Mouse (Mus musculus) lung, postnatal 36 days (tissue): ENCODE results near the gene Nrbp1.
"Not testable (repeated sequence)": the region's sequence is repeated elsewhere in the genome, so short reads cannot be mapped to it uniquely, and the experiment has no call there.

Source experiments
- DNase-seq: peaks from one replicate; pipeline ENCODE4 v3.0.0; 2022; ENCODE audit warnings: mixed read lengths

The Nrbp1 gene

DNA sequence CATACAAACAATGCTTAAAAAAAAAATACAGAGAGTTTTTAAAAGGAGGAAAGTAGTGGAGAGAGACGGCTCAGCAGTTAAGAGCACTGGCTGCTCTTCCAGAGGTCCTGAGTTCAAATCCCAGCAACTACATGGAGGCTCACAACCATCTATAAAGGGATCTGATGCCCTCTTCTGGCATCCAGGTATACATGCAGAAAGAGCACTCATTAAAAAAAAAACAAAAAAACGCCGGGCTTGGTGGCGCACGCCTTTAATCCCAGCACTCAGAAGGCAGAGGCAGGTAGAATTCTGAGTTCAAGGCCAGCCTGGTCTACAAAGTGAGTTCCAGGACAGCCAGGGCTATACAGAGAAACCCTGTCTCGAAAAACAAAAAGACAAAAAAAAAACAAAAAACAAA lies 24.1 kb upstream of the Nrbp1 start:
- DNase-seq: not testable (repeated sequence)

DNA sequence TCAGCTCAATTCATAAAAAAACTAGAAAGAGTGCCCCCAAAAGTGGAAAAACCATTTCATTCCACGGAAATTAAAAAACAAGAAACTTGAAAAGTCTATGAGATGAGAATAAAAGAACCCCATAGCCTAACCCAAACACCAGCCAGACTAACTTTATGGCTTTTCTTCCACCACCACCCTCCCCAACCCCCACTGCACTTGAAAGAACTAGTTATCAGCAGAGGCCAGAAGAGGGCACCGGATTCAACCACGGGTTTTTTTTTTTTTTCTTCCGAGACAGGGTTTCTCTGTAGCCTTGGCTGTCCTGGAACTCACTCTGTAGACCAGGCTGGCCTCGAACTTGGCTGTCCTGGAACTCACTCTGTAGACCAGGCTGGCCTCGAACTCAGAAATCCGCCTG lies 22.4 kb upstream of the Nrbp1 start:
- DNase-seq: peak; percentile 40

DNA sequence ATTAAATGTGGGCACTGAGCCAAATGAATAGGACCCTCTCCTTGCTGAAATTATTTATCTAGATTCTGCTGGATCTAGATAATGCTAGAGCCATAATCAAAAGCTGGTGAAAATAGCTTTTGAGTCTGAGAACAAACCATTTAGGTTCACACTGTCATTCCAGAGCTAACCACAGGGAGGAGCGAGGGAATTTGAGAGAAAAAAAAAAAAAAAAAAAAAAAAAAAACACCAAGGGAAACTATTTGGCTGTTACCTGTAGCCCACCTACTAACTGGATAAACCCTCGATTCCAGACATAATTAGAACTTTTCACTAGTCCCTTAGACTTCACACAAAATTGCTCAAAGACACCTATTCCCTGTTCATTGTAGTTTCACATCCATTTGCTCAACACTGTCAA lies 21.6 kb upstream of the Nrbp1 start:
- DNase-seq: peak; percentile 35

DNA sequence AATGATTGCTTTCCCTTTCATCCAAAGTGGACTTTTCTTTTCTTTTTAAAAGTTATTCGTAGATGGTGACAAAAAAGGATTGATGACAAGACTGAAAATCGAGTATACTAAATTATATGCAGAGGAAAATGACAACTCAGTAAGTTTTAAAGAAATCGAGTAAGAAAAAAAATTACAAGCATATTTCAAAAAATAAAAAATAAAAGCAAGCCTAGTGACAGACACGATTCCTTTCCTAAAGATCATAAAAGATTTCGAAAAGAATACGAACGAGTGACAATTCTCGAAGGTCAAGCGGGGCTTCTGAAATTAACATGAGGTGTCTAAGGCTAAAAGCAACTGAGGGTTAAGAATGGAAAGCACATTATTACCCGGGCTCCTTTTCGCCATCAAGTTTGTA lies 21.2 kb upstream of the Nrbp1 start:
- DNase-seq: no peak

DNA sequence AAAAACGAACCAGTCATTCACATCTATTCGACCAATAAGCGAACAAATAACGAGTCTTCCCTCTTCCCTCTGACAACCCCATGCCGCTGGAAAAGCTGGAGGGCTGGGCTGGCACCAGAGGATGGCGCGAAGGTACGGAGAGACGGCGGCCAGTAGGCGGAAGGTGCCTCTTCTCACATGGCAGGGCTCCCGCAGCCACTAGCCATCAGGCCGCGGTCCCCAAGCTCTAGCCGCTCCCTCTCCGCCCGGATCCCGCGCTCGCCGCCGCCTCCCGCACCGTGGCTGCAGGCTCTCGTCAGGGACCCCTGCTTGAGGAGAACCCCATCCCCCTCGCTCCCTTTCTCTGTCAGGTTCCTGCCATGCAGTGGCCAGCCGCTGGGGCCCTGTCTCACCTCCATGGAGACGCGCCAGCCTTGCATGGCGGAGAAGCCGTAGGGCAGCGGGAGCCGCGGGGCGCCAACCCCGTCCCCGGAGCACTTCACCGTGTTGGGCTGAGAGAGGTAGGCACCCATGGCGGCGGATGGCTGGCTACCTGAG lies 20.7 kb upstream of the Nrbp1 start:
- DNase-seq: peak; percentile 32

DNA sequence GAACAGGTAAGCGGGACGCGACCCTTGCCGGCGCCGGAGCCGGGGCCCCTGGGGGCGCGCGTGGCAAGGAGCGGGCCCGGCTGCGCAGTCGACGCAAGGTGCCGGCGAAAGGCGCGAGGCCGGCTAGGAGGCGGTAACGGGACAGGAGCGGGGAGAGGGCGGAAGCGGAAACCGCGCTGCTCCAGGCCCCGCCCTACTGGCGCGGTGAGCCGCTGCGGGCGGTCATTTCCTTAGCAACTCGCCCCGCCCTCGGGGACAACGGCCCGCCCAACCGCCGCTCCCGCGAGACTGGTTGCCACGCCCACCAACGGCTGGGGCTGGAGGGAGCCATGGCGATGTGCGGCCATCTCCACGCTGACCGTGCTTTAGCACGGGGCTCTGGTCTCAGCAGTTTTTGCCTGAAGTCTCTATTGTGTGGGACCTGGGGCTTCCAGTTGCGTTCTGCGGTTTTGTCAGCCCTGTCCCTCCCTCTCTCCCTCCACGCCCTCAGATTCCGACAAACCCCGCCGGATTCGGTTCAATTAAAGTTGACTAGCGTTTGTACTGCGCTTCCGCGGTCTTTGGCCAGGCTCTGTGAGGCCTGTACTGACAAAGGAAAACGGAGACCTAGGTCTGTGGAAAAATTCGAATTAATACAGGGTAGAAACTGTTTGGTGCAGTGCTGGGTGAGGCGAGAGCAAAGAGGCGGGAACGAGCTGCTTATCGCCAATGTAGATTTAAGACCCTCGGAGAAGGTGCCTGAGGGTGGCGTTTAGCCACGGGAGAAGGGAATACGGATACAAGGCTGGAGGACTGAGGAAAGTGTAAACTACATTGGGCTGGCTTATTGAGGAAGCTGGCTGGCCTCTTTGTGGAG lies 20.0 kb upstream of the Nrbp1 start, which contains the start of gene Ppm1g:
TSS of gene Ppm1g (minus strand) at position 240 of the 856 bp plus-strand sequence.
- DNase-seq: peak; percentile 97

DNA sequence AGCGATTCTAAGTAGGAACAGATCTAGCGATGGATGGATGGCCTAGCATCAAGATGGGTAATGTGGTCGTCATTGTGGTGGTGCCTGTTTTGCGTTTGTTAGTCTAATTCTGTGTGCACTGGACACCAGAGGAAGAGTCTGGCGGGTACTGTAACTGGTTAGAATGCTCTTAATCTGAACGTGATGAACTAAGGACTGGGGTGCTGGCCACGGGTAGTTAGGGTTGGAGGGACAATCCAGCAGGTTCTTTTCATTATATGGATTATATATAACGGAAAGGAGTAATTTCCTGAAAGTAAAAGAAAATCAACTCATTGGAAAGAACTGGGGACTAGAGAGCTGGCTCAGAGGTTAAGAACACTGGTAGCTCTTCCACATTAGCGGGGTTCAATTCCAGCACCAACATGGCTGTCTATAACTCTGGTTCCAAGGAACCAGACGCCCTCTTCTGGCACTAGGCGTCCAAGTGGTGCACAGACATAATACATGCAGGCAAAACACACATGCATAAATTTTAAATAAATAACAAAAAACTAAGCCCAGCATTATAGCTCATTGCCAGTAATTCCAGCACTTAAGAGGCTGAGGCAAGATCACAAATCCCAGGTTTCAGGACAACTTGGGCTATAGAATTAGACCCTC lies 19.2 kb upstream of the Nrbp1 start:
- peak; percentile 71 for DNase-seq

DNA sequence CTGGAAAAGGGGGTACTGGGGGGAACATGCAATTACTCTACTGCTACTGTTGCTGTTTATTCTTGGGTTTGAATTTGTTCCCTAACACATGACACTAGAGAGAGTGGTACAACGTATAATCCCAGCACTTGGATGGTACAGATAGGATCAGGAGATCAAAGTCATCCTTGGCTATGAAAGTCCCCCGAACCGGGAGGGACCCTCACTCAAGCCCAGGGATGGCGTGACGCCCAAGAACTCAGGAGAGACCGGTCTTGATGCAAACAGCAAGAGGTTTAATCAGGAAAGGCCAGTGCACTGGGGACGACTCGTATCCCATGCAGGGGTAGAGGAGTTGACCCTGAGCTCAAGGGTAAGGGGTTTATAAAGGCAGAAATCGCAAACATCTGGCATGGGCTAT lies 18.0 kb upstream of the Nrbp1 start:
- DNase-seq: no peak

DNA sequence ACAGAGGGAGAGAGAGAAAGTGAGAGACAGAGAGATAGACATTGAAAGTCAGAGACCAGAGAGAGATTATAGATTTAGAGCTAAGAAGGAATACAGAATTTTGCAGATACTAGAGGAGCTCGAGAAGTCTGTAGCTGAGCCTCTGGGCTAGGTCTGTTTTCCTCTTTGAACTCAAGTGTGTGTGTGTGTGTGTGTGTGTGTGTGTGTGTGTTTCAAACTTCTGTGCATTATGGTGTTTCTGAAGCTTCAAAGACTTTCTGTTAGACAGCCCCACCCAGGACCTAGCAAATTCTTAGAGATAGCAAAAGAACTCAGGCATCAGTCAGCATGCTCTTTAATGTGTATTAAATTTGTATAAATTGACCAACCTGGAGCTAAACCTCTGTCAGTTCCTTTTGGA lies 14.0 kb upstream of the Nrbp1 start:
- DNase-seq: no peak

DNA sequence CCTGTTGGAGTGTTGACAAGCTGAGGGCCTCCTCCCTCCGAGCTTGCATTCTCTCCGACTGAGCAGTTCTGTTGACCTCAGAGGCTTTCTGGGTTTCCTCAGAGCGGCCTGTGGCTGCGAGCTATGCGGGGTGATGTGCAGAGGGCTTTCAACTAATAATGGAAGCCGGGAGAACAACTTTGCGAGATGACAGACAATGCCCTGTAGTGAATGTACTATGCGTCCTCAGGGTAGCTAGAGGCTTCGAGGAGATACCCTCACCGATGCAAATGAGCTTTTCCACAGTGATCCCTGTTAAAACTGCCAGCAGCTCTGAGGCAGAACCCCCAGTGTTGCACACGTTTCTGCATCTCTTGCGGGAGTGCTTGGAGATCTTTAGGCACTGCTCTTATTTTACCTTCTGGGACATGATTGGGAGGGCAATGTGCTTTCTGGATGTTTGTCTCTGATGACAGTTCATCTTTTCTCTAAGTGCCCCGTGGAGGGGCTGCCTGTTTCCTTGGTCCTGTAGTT lies 914 bp downstream of the Nrbp1 start:
- no peak for DNase-seq

DNA sequence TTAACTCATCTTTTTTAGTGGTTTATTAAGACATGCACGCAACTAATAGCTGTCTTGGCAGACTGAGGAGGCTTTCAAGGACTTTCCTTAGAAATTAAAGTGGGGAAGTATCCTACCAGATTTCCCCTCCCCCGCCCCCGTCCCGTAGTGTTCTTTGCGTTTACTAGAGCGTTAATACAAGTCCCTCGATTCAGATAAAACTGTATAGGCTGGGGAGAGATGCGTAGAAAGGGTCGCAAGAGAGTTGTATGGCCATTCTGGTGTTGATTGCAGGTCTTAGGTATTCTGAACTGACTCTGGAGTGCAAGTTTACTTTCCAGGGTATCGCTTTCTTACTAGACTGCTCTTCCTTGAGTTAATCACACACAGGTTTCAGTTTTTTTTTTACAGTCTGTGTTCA lies 1.5 kb downstream of the Nrbp1 start:
- DNase-seq: no peak

DNA sequence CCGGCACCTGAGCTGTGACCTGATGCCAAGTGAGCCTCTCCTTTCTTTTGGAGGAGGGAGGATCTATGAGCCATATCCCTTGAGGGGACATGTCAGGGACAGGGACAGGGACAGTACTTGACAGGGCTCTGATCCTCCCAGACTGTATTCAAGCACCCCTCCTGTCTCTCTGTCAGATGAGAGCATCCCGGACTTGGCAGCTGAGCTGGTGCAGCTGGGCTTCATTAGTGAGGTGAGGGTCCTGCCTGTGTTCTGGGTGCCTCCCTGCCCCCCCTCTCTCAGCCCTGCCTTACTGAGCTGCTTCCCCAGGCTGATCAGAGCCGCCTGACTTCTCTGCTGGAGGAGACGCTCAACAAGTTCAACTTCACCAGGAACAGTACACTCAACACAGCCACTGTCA lies 10.1 kb downstream of the Nrbp1 start:
- DNase-seq: no peak

DNA sequence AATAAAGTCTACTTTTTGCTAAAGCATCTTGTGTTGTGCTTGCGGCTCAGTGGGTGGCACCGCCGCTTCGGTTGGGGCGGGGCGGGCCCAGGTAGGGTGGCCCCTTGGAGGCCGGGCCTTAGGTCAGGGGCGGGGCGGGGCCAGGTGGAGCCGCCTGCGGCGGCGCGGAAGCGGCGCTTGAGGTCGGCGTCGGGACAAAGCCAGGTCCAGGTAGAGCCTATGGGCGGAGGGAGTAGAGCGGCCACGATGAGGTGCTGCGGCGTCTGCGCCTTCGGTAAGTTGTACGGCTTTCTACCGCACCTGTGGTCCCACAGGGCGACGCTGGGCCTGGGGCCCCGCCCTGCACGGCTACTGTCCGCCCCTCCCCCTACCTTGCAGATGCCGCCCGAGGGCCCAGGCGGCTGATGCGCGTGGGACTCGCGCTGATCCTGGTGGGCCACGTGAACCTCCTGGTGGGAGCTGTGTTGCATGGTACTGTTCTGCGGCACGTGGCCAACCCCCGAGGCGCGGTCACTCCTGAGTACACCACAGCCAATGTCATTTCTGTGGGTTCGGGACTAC lies 11.0 kb downstream of the Nrbp1 start, which contains the start of gene Krtcap3:
TSS of gene Krtcap3 (plus strand) at position 151 of the 561 bp plus-strand sequence.
- DNase-seq: peak; percentile 76

DNA sequence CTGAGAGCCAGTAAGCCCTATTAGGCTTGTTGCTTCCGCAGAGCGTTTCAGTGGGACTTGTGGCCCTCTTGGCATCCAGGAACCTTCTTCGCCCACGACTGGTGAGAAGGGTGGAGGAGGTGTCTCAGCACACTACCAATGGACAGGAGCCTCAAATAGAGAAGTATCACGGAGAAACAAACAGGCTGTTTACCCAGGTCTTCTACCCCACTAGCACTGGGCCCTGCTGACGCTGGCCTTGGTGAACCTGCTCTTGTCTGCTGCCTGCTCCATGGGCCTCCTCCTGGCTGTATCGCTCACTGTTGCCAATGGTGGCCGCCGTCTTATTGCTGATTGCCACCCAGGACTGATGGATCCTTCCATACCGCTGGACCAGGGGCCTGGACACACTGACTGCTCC lies 11.5 kb downstream of the Nrbp1 start:
- DNase-seq: no peak

DNA sequence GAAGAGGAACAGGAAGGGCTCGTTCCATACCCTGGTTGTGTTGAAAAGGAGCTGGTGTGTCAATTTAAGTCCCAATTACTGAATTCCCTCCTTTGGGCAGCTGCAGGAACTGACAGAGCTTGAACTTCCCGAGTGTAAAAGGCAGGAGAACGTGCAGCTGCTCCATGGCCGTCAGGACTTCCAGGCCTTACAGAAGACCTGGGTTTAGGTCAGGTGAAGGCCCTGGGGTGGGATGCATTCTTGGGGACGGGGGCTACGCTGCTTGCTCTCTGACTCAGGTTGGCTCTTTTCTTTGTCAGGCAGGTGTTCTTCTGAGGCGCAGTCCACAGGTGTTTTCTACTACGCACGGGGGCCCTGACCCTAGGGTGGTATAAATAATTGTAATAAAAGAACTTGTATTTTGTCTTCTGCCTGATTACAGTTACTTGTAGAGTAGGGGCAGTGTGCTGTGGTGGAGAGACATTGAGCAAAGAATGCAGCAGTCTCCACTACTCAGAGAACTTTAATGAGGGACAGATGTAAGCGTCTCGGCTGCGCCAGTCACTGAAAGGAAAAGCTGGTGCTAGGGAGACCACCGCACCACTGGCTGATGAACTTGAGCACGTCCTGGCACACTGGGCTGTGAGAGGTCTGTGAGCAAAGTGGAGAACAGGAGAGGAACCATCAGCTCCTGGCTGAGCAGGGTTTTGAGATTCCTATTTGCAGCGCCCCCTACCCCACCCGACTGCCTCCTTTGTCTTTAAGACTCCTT lies 12.3 kb downstream of the Nrbp1 start:
- no peak for DNase-seq

DNA sequence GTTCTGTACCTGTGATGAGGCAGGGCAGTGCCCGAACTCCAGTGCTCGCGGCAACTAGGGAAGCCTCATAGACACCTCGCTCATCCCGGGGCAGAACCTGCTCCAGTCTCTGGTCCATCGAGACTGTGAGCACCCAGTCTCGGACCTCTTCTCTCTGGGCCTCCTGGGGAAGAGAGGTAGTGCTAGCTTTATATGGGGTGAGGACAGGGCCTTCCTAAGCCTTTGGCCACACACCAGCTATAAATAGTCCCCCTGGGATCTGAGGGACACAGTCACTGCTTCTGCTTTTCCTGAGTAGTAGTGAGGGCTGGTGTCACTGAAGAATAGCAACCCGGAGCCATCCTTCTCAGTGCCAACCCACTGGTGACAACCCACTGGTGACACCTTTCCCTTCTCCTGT lies 13.1 kb downstream of the Nrbp1 start:
- no peak for DNase-seq

DNA sequence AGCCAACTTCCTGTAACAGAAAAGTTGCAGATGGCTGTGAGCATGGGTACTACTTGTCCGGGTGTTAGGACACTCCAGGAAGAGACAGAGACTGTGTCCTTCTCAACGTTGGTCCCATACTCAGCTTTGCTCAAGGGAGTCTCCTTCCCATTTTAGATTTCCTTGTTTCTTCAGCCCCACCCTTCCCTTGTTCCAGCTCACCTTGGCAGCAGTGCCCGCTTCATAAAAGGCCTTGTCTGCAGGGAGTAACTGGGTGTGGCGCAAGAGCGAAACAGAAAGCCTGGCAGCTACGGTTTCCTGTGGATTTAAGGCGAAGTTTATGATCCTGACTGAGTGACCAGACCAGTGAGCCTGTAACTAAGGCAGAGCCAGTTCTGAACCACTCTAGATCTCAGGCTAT lies 13.8 kb downstream of the Nrbp1 start:
- peak; percentile 91 for DNase-seq

DNA sequence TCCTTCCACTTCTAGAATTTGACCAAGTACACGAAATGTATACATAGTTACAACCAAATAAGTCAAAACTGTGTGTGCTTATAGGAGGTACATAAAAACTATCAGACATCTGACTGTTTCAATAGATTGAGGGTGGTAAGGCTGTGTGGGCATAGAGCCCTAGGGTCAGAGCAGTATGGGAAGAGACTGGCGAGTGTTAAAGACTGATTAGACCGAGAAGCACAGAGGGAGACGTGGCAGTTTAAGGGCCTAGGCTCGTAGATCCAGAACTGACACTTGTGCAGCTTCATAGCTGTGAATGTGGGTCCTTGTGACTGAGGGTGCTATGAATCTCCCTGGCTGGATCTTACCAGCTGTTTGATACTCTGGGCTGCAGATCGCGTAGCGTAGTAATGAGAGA lies 14.2 kb downstream of the Nrbp1 start:
- no peak for DNase-seq

DNA sequence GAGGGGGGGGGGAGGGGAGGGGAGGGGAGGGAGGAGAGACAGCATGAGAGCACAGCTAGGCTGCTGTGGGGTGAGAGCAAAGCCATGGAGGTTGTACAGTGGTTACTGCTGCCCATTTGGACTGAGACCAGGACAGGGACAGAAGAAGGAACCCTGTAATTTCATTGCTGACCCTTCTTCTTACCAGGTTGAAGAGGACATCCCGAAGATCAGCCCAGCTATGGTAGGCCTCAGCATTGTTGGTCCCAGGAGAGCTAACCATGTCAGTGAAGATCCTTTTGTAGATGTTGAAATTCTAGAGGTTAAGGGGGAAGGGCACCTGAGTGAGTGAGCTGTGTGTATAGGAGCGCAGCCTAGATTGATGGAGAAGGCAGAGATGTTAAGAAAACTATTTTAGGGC lies 14.7 kb downstream of the Nrbp1 start:
- DNase-seq: no peak

DNA sequence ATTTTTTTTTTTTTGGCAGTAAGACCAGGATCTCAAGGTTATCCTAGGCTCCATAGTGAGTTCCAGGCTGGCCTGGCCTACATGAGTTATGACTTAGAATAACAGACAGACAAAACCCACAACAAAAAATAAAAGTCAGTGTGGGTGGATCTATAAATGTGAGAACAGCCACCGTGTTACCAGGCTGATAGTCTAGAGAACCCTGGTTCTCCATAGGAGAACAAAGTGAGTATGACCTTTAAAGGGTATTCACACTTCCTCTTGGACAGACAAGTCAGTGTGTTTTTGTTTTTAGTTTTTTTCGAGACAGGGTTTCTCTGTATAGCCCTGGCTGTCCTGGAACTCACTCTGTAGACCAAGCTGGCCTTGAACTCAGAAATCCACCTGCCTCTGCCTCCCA lies 15.3 kb downstream of the Nrbp1 start:
- DNase-seq: no peak

DNA sequence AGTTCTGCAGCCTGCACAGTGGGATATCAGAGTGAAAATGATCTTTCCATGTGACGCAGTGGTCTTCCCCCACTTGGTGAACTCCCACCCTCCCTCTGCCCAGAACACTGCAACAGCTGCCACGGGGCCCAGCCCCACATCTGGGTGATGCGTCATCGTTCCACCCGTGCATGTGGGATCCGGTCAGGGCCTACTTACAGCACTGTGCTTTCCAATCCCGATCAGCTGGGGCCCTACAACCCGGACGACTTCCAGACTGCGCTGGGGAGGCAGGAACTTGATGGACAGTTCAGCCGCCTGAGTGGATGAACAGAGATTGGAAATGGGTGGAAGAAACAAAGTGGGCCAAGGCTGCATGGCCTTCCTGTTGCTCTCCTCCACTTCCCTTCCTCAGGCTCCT lies 17.0 kb downstream of the Nrbp1 start:
- no peak for DNase-seq

DNA sequence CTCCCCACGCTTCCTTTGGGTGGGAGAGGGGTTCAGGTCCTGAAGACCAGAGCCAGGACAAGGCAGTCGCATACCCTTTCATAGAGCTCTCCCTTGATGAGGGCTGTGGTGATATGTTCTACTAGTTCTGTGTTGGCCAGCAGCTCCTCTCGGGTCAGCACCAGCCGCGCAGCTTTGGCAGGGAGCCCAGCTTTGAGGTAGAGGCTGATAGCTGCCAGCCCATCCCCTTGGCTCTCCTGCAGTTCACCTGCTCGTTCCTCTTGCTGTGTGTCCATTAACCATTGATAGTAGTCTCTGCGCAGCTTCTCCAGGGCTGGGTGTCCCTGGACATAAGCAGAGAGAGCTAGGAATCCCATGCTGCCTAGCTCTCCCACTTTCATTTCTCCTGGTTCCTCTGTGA lies 25.4 kb downstream of the Nrbp1 start:
- DNase-seq: no peak

DNA sequence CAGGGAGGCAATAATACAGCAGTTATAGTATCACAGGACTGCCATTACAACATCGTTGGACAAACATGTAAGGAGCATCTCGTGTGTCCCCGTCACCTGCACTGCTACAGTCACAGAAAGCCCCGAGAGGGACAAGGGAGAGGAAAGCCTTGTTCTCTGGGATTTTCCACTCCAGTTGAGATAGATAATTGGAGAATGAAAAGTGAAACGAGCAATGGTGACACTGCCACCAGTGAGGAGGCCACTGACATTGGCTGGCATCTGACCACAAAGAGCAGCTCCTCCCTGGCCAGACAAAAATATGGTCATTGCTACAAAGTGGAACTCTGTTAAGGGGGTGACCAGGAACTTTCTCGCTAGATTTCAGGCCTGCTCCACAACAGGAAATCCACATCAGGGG lies 27.0 kb downstream of the Nrbp1 start:
- no peak for DNase-seq
